Mouse (Mus musculus): ENCODE measurements around the gene Cog7.

Cog7 gene

DNA sequence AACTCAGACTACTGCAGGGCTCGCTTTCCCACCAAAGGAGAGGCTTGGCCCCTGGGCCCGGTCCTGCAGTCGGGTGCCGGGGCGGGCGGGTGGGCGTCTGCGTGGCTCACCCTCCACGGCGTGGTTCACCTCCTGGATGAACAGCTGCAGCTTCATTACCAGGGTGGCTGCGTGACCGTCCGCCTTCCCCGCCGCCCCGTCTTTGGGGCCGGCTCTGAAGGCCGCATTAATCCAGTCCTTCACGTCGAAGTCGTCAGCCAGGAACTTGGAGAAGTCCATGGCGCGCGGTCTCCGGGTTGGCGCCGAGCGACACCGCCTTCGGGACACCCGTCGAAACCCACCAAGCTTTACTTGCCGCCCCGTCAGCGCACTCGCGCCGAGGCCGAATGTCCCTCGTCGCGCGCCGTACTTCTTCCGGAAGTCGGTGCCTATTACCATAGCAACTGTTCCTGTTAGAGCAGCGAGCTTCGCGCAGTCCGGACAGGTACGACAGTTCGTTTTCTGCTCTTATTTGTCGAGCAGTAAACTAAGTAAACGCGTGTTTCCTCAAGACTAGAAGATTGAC, at the start of gene Cog7:
Gene Cog7 (minus strand): TSS at position 405 of the 565 bp plus-strand sequence.
- peak; percentile 91 for DNase-seq (ENCODE audit: low spot score)

- DNase-seq (ENCODE audit: low spot score): no peak
Observed at GRCm38 (mm10) chr7:122022131-122022530, 40.6 kb upstream of the Cog7 start.

DNA sequence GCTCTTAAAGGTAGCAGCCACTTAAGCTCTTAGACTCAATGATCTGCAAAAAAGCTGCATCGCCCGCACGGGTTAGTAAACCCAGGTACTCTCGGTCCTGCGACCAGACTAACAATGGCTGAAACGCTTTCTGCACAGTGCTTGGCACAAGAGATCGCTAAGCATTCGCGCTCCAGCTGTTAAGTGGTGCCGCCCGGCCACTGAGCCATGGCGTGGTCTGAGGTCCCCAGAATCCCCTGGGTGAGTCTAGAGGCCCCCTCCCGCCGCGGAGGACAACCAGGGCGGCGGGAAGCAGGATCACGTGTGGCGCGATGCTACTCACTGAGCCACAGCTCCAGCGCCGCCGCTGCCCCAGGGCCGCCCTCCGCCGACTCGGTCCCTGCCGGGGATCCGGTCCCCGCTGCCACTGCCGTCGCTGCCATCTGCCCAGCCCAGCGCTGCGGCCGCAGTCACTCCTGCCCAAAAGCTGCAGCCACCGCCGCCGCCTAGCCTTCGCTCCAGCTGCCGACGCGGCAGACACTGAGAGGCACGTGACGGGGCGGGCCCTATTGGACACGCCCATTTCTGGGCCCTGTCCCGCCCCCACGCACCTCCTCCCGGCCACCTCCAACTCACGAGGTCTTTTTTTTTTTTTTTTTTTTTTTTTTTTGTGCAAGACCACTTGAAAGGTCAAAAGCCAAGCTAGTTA, 39.3 kb upstream of the Cog7 start, which contains the start of gene Gga2:
Gene Gga2 (minus strand): TSS at position 556 of the 688 bp plus-strand sequence.
- DNase-seq (ENCODE audit: low spot score): peak; percentile 84

DNA sequence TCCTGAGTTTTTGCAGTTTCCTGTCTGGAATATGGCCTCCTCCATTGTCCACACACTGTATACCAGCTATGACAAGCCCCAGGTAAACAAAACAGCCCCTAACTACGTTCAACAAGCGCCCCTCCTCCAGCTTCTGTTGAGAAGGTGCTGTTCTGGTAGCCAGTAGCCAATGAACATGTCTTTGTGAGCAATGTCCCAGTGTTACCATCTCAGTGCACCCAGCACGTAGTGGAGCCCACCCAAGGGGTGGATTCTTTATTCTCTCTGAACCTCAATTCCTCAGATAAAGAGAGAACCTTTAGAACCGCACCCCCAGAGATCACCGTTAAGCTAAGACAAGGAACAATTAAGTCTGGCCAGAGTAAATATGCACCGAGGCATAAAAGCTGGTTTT, 38.8 kb upstream of the Cog7 start:
- no peak for DNase-seq (ENCODE audit: low spot score)

DNA sequence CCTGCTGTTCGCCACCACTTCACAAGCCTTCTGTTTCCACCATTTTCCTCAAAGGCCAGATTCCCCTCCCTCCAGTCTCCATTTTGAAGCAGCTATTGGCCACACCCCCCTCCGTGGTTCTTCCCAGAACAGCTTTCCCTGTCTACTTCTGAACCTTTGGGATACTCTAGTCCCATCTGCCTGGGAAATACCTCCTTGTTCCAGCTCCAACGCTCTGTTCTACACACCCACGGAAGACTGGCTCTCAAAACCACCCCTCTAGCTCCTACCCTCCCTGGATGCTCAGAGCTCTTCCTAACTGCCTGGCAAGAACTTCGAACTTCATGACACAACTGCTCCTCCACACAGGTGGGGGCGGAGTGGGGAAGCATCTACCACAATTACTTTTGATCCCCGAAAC, 37.5 kb upstream of the Cog7 start:
- no peak for DNase-seq (ENCODE audit: low spot score)

DNA sequence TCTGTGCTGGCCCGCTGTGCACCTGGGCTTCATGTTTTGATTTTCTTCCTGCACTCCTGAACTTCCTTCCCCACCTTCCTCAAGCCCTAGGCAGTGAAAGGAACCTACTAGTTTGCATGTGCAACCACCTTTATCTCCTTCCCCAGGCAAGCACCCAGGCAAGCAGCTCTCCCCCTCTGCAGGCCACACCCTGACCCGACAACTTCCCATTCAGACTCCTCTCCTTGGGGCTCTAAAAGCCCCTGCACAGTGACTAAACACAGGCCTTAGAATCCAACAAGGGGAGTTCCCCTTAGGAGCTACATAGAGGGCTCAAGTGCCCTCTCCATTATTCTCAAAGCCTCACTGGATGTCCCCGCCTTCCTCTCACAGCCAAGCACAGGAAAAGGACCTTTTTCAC, 36.7 kb upstream of the Cog7 start:
- peak; percentile 62 for DNase-seq (ENCODE audit: low spot score)

DNA sequence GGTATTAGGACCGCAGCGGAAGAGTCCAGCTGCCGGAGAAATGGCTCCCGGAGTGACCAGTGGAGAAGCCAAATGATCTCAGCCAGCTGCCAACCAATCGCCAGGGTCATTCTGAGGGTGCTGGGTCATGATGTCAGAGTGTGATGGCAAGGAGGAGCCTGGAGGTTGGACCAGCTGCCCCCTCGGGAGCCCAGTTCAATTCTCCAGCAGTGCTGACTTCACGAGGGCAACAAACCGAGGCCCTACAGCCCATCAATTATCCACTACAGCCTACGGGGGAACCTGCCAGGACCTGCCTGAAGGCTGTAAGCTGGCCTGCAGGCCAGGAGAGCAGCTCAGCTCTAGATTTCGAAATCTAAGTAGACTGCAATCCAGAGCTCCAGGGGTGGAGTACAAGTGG, 34.2 kb upstream of the Cog7 start:
- no peak for DNase-seq (ENCODE audit: low spot score)

- peak; percentile 27 for DNase-seq (ENCODE audit: low spot score)
Observed at GRCm38 (mm10) chr7:122015105-122015504, 33.6 kb upstream of the Cog7 start.

GRCm38 (mm10) chr7:122012949-122013348, 31.4 kb upstream of the Cog7 start:
- DNase-seq (ENCODE audit: low spot score): no peak

- DNase-seq (ENCODE audit: low spot score): no peak
Observed at GRCm38 (mm10) chr7:122012370-122012769, 30.9 kb upstream of the Cog7 start.

DNA sequence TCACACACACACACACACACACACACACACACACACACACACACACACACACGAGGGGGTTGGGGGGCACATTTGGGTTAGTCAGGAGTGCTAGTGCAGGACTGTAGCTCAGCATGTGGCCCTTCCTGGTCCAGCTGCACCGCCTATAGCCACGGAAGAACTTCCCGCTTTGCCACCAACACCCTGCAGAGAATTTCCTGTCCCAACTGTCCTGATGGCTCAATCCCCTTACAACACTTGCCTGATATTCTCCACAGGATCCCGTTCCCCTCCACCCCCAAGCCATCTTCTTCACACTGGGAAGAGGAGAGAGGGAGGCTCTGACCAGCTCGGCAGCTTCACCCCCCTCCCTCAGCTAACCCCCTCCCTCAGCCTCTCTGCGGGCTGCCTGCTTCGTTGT, 18.9 kb upstream of the Cog7 start:
- DNase-seq (ENCODE audit: low spot score): no peak

GRCm38 (mm10) chr7:121995961-121996360, 14.4 kb upstream of the Cog7 start:
- DNase-seq (ENCODE audit: low spot score): no peak

DNA sequence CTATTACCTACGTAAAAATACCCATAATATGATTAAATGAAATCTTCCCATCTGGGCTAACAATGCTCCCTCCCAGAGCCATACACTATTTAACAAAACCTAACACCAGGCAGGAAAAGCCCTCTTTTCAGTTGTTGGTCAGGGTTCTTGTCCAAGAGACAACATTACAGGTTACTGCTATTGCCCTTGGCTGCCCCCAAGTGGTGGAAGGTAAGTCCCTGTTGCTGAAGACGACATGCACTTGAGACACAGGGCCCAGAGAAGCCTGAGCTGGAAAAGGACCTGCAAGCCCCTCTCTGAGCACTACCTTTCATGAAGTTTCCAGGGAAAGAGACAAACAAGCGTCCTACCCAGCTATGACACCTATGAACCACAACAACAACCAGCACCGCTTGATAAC, 6.5 kb downstream of the Cog7 start:
- DNase-seq (ENCODE audit: low spot score): peak; percentile 51

GRCm38 (mm10) chr7:121971698-121972097, 9.8 kb downstream of the Cog7 start:
- DNase-seq (ENCODE audit: low spot score): no peak

GRCm38 (mm10) chr7:121970250-121970649, 11.3 kb downstream of the Cog7 start:
- DNase-seq (ENCODE audit: low spot score): no peak

DNA sequence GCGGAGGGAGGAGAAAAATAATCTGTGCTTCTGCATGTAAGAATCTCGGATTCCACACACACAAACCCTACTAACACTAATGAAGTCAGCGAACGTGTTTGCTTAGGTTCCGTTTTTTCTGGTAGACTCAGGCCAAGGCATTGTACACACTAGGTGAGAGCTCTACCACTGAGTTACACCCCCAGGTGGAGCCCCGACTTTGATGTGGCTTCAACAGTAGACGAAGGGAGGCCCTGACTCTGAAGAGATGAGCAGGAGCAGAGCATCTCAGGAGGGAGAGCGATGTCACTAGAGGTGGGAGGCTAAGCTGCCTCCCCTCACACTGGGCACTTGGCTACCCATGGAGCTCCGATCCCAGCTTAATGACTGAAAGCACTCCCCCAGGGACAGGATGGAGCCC, 12.7 kb downstream of the Cog7 start:
- DNase-seq (ENCODE audit: low spot score): no peak

DNA sequence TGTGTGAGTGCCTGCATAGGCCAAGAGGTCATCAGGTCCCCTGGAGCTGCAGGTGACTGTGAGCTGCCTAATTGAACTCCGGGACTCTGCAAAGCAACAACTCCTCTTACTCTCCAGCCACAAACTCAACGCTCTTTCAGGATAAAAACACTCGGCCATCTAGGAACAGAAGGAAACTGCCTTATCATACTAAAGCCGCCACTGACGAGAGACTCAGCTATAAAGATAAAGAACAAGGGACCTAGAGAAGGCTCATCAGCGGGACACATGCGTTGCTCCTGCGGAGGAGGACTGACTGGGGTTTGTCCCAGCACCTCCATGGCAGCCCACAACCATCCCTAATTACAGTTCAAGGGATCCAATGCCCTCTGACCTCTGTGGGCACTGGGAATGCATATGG, 13.3 kb downstream of the Cog7 start:
- peak; percentile 47 for DNase-seq (ENCODE audit: low spot score)

GRCm38 (mm10) chr7:121966169-121966568, 15.3 kb downstream of the Cog7 start:
- DNase-seq (ENCODE audit: low spot score): no peak

GRCm38 (mm10) chr7:121963883-121964398, 17.6 kb downstream of the Cog7 start:
- no peak for DNase-seq (ENCODE audit: low spot score)

GRCm38 (mm10) chr7:121962571-121962959, 18.9 kb downstream of the Cog7 start:
- no peak for DNase-seq (ENCODE audit: low spot score)

DNA sequence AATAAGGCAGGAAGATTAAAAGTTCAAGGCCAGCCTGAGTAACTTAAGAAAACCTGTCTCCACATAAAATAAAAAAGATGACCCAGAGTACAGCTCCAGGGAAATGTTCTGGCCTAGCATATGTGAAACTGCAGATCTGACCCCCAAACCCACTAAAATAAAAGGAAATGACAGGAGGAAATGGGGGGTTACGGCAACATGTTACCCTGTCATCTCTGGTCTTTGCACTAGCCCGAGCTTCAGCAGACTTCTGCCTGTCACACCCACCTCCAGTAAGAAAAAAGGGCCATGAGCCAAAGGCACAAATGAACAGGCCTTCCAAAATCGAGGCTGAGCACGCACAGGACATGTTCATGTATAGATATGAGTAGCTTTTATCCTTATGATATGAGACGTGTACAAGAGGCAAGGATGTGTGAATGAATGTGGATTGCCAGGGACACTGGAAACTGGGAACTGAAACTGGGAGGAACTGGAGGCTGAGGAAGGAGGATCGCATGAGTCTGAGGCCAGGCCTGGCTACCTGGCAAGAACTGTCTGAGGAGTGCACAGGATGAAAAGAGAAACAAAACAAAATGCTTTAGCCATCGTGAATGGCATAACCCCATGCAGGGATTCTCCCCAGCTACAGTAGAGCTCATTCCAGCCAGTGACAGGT, 19.5 kb downstream of the Cog7 start:
- DNase-seq (ENCODE audit: low spot score): no peak

- no peak for DNase-seq (ENCODE audit: low spot score)
Observed at GRCm38 (mm10) chr7:121955802-121956201, 25.7 kb downstream of the Cog7 start.

Measured in c-Kit-positive CD71-positive TER-119-positive erythroid progenitor cells, embryonic 14.5 days (primary cell).